Mouse (Mus musculus): ENCODE data around the gene Renbp.

GRCm38 (mm10) chrX:73964363-73964762 is 33.7 kb upstream of the Renbp start:
- TF ChIP-seq POLR2A (IDR thresholded peaks at IDR 0.05; ENCODE audit: borderline replicate concordance, extremely low read depth, insufficient read depth, insufficient read length, poor library complexity, severe bottlenecking) = no peak
- no peak for TF ChIP-seq CTCF (IDR thresholded peaks at IDR 0.05; ENCODE audit: borderline replicate concordance, extremely low read depth, insufficient read depth, insufficient read length)

Data from brain, embryonic 14.5 days (tissue).